Mouse (Mus musculus) bone marrow macrophage, adult 2 months (primary cell): Measurements from ENCODE around the gene Spg20.

ENCODE experiments used
- CTCF ChIP-seq: IDR thresholded peaks from 2 replicates; pipeline ENCODE4 v1.5.1; 2012; ENCODE audit warnings: low read depth, mild to moderate bottlenecking, low read length, moderate library complexity
- POLR2A ChIP-seq: IDR thresholded peaks from 2 replicates; pipeline ENCODE4 v1.6.1; 2012; ENCODE audit warnings: mild to moderate bottlenecking, low read depth, low read length, borderline replicate concordance

GRCm38 (mm10) chr3:55079619-55080018 lies 32.3 kb upstream of the Spg20 start:
- TF ChIP-seq CTCF = no peak
- TF ChIP-seq POLR2A = no peak
